Mouse (Mus musculus): Measurements from ENCODE around the gene Gpbar1. TPM values are rescaled to one million over a fixed set of nuclear protein-coding genes. Genes with fewer than 3 reads are reported as not detected.
"Not testable (repeated sequence)": the region's sequence is repeated elsewhere in the genome, so short reads cannot be mapped to it uniquely, and the experiment has no call there.

Gene Gpbar1
- polyA plus RNA-seq, 1 experiment from 2014 or later = 0.92 TPM

GRCm38 (mm10) chr1:74277883-74278537 lies 340 bp upstream of the Gpbar1 start:
- no peak for DNase-seq (ENCODE audit: low spot score)

DNA sequence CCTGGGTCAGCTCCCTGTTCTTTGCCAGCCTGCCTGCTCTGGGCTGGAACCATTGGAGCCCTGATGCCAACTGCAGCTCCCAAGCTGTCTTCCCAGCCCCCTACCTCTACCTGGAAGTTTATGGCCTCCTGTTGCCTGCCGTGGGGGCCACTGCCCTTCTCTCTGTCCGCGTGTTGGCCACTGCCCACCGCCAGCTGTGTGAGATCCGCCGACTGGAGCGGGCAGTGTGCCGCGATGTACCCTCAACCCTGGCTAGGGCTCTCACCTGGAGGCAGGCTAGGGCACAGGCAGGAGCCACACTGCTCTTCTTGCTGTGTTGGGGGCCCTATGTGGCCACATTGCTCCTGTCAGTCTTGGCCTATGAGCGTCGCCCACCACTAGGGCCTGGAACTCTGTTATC lies 638 bp downstream of the Gpbar1 start:
- no peak for DNase-seq (ENCODE audit: low spot score)

DNA sequence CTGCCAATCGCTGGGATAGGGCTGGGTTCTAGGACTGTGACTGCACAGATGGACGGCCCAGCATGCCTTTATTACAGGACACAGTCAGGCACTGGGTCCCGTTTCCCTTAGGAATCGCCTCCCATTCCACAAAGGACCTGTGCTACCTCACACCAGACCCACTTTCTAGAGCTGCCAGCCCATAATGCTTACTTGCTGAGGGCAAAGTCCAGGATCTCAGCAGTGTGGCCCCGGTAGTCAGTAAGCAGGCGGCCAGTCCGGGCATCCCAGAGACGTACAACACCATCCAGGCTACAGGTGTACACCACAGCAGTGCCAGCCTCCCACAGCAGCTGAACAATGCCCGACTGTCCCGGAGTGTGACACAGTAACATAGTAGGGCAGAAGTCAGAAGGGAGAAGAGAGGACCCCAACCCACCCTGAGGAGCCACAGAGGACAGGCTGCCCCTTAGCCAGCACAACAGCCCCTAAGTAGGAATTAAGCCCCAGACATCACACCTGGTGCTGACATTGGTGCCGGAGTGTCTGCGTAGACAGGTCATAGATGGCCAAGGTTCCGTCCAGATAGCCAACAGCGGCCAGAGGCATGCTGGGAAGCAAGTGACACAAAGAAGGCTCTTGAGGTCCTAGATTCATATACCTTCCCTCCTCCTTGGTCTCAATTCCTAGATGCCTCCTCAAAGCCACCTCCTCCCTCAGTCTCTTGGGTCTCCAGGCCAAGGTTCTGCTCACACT lies 2.4 kb downstream of the Gpbar1 start:
- no peak for DNase-seq (ENCODE audit: low spot score)

DNA sequence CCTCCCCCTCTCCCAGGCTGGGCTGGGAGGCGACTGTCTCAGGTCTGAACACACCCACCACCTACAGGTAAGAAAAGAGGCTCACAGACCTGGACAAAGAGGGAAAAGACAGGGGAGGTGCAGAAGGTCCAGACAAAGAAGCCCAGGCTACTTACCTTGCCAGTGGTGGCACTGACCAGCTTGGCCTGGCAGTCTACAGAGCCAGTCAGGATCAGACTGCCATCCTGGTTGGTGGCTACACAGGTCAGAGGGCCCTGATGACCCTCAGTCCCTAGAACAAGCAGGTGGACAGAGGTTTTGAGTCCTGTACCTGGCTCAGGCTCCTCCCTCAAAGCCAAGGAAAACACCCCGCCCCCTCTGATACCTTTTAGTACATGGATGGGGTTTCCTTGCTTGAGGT lies 3.0 kb downstream of the Gpbar1 start:
- no peak for DNase-seq (ENCODE audit: low spot score)

DNA sequence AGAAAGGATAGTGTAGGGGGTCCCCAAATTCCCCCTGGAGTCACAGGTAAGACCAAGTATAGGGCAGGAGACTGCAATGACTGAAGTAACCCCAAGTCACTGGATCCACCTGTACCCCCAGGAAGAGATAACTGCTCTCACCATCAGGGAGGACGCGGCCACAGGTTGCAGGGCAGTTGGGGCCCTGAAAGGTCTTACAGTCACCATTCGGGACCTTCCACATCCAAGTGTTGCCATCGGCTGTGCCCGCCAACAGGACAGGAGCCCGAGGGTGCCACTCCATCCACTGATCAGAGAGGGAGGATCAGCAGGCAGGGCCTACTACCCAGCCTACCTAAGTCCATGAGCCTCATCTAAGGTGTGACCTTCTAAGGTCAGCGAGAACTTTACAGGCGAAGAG lies 3.5 kb downstream of the Gpbar1 start:
- DNase-seq (ENCODE audit: low spot score) = no peak

DNA sequence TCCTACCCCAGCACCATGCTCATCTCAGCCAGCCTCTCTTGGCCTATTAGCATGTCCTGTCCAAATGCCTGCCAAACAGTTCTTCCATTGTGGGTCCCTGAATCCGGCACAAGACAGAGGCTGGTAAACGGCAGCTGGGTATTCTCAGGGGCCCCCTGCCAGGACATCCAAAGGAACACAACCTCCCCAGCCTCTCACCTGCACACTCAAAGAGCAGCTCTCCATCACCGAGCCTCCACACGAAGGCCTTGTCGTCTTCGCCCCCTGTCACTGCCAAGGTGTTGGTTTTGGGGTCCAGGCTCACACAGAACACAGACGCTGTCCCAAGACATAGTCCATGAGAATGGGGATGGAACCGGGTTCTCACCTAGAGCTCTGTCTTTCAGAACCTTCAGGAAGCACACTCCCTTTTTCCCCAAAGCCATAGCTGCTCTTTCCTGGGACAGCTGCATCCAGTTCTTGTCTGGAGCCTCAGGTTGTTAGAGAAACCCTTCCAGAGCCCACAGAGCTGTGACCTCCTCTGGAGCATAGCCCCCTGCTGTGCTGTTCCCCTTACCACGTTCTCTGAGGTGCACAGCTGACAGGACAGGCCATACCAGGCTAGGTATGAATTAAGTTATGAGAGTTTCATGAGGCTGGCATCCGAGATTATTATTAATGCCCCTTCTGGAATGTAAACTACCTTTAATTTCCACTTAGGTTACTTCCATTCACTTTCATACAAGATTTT lies 4.7 kb downstream of the Gpbar1 start:
- no peak for DNase-seq (ENCODE audit: low spot score)

- peak; percentile 49 for DNase-seq (ENCODE audit: low spot score)
Observed at GRCm38 (mm10) chr1:74283686-74284463, 5.5 kb downstream of the Gpbar1 start.

GRCm38 (mm10) chr1:74284543-74285160 lies 6.3 kb downstream of the Gpbar1 start, which contains the start of the genes Aamp and Pnkd:
Aamp (minus strand) TSS chr1:74284738.
Pnkd (plus strand) TSS chr1:74284930.
- DNase-seq (ENCODE audit: low spot score) = peak; percentile 100

- DNase-seq (ENCODE audit: low spot score) = no peak
Observed at GRCm38 (mm10) chr1:74285212-74286010, 7.1 kb downstream of the Gpbar1 start.

DNA sequence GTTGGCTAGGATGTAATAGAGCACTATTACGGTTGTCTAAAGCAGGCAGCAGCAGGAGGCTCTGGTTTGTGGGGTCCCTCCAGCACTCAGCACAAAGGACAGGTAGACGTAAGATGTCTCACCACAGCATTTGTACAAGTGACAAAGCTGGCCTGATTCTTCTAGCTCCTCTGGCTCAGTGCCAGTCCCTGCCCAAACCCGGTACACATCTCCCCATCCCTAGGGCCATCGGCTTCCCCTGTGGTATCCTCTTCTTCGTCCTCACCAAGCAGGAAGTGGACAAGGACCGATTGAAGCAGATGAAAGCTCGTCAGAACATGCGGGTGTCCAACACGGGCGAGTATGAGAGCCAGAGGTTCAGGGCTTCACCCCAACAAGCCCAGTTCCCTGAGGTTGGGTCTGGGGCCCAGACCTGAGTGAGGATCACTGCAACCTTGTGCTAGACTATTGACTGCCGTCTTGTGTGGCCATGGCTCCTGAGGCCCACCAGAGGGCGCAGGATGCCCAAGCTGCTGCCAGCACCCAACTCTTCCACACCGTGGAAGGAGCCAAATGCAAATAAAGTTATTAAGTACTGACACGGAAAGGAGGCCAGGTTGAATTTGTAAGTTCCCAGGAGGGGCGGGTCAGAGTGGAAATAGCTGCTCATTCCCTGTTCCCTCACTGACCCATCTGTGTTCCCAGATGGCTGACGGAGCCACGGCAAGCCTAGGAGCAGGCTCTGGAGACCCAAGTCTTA lies 8.7 kb downstream of the Gpbar1 start:
- not testable (repeated sequence) for DNase-seq (ENCODE audit: low spot score)

DNA sequence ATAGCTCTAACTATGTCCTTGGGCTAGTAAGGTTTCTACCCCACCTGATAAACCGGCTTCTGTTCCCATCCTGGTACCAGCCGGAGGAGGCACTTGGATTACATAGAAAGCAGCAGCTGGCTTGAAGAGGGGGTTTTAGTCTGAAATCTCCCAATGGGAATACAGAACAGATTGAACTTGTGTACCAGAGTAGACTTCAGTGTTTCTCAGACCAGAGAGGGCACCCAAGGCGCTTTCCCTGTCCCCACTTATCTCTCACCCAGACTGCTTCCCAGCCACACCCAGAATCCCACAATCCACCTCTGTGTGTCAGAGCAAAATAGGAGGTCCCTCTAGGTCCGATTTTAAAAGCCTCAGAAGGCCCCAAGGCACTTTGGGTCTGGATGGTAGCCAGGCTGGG lies 10.0 kb downstream of the Gpbar1 start:
- DNase-seq (ENCODE audit: low spot score) = no peak

DNA sequence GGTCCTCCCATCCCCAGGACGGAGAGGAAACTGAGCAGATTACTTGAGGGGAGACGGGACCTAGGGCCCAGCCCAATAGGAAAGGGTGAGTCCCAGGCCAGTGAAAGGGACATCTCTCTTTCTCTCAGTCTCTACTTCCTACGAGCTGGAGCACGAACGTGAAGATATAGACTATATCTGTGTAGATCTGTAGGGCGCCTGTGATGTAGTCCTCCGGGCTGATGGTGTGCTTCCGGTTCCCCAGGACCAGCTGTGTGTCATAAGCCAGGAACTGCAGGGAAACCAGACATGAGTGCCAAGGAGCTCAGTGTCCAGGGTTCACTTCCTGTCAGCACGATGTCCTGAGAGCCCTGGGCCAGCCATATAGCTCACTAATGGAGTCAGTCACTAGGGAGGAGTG lies 10.9 kb downstream of the Gpbar1 start:
- no peak for DNase-seq (ENCODE audit: low spot score)

- no peak for DNase-seq (ENCODE audit: low spot score)
Observed at GRCm38 (mm10) chr1:74289740-74290139, 11.4 kb downstream of the Gpbar1 start.

GRCm38 (mm10) chr1:74290141-74290540 lies 11.8 kb downstream of the Gpbar1 start:
- no peak for DNase-seq (ENCODE audit: low spot score)

DNA sequence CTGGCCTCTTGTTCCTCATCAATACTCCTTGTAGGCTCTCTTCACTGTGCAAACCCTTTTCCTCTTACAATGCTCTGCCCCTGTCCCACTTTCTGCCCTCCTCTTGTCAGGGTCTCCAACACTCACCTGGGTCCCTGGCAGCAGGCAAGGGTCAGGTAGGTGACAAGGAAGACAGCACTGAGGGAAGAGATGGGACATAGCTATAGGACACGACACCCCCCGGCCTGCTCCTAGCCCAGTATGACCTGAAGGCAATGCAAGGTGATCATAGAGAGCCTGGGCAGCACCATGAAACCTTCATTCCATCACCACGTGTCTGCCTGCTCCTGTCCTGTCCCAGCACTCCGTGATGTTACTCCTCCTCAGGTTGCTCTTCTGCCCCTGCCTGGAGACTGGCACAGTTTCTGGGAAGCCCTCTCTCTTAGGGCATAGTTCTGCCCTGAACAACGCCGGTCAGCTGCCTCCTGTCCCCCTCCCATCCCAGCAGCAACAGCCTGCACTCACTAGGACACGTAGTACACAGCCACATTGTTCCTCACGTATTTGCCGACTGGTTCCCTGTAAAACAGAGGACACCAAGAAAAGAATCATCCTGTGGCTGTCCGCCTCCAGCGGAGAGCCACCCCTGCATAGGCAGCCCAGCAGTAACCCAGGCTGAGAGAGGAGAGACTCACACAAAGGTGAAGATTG lies 14.1 kb downstream of the Gpbar1 start:
- no peak for DNase-seq (ENCODE audit: low spot score)

GRCm38 (mm10) chr1:74293306-74293960 lies 15.1 kb downstream of the Gpbar1 start:
- no peak for DNase-seq (ENCODE audit: low spot score)

GRCm38 (mm10) chr1:74294090-74294643 lies 15.8 kb downstream of the Gpbar1 start:
- DNase-seq (ENCODE audit: low spot score) = no peak

Data from thymus, postnatal 0 days (tissue).